Mouse (Mus musculus) c-Kit-positive CD71-negative TER-119-negative erythroid progenitor cells, embryonic 14.5 days (primary cell): ENCODE results near the gene Cers6.

Source experiments
- DNase-seq: peaks from one replicate; pipeline ENCODE4 v3.0.0-alpha.2; 2013; ENCODE audit warnings: low read depth

The Cers6 gene

DNA sequence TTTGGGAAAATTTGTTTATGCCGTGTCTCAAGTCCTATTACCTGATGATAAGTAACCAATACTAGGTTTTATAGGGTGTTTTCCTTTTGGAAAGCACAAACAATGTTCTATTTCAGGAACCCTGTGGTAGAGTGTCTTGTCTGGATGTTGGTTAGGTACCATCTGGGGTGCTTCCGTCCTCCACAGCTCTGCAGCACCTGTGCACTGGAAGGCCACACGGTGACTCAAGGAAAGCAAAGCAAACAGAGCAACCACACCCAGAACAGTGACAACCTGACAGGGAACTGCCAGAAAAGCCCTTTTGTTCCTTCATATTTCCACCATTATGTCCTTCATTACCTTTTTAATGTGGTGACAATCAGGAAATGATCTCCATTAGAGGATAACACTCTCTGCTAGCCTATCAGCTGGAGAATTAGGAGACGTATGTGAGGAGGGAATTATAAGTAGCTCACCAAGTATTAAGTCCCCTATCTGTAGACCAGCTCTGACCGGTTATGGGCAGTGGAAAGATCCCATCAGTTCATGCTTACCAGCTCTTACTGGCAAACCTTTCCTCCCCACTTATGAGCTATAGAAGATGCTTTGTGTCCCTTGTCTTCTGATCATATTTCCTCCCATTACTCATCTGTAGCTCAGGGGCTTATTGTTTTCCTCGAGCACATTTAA, 158.7 kb downstream of the Cers6 start:
- no peak for DNase-seq

DNA sequence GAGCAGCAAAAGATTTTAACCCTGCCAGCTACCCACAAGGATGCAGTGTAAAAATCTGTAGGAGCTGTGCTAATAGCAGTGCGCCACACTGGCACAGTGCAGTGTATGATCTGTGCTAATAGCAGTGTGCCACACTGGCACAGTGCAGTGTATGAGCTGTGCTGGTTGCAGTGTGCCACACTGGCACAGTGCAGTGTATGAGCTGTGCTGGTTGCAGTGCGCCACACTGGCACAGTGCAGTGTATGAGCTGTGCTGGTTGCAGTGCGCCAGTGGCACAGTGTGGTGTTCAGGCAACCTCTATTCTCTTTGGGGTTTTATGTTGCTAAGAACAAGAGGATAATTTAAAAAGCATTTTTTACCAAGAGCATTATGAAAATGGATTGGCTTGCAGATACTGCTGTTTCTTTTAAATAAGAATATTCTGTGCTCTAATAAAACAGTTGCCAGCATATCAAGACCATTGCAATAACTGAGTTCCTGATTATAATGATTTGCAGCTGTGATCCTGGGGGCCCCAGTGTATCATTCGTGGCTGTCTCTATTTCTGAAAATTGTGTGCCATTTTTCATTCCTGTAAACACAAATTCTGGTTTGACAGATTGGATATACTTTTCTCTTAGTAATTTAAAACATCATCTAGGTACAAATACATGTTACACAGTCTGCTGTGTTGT, 159.5 kb downstream of the Cers6 start:
- DNase-seq: no peak

DNA sequence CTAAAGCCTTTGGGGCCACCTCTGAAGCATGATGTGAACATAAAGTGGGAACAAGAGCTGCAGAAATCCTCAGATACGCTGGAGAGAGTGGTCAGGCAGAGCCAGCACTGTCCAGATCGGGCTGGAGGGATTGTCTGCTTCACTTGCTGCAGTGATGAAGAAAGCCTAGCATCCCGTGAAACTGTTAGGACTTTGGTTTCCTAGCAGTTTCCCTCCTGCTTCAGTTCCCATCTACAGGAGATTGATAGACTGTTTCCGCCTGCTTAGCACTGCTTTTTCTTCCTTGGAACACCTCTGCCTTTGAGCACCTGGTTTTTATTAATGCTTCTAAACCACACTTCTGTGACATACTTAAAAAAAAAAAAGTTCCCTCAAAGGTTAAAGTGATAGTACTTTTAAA, 160.3 kb downstream of the Cers6 start:
- no peak for DNase-seq

- no peak for DNase-seq
These were observed 163.6 kb downstream of the Cers6 start for GRCm38 (mm10) chr2:69024856-69025255.

GRCm38 (mm10) chr2:69032562-69032961, 171.3 kb downstream of the Cers6 start:
- DNase-seq: no peak

DNA sequence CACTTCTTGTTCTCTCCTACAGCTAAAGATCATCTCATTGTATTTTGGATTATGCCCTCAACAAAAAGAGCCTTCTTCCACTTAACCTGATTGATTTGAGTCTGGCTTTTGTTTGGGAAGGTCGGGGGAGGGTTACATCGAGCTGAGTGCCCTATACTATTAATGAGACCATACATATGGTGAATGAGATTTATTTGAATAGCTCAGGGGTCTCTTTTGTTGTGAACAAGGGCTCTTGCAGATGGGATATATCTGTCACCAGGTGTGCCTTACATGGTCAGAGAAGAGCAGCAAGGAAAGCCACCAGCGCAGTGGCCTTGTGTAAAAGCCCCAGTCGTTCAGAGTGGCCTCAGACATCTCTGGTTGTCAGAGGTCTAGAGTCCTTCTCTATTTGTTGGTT, 174.2 kb downstream of the Cers6 start:
- DNase-seq: no peak

- DNase-seq: no peak
These were observed 176.1 kb downstream of the Cers6 start for GRCm38 (mm10) chr2:69037362-69037761.

DNA sequence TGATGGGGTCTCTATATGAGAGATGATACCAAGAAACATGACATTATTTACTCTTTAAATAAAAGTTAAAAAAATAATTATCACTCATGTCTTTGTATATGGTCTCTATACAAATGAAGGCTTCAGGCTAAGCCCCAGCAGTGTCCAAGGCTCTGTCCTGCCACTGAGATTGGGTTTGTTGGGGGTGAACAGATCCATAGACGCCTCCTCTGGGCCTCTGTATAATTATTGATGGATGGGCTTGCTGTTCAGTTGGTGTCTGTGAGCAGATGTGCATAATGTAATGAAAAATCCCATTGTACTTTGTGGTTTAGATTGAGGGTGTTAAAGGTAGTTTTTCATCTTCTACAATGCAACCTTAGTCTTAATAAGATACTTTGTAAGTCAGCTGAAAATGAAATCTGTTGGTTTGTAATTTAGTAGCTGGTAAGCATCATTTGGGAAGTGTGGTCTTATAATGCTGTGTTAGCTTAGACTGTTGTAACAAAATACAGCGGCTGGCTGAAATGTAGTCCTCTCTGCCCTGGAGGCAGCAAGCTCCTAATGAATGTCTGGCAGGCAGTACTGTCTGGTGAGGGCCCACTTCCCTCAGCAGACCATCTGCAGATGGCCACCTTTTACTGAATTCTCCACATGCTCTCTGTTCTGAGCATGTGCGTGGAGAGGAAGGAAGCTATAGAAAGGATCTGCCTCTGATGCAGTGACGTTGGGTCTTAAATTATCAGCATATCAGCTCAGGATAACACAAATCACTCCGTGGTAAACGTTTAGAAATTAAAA, 181.3 kb downstream of the Cers6 start:
- no peak for DNase-seq

DNA sequence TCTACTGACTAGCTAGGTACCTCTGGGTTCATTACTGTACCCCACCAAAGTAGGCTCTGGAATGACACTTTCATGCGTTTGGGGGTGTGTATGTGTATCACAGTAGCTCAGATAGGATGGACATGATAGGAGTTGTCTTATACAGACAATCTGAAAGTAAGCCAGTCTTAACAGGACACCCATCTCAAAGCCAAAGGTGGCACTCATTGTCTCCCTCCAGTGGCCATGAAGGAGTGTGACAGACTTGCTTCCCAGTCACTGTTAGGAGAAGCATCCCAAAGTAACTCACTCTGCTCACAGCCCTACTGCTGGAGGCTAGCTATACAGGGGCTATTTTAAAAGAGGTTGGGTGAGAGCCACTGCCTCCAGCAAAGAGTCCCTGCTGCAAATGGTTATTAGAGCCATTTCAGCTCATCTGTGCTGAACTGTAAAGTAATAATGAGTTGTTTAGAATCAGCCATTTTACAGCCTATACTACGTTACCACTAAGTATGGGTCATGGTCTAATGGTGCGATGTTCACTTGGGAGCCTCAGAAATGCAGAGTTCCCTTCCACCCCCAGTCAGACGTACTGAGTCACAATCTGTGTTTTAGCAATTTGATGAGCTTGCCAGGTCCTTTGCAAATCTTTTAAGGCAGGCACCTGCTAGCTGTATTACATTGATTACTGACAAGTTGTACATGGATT, 182.3 kb downstream of the Cers6 start:
- DNase-seq: peak; percentile 51

- DNase-seq: no peak
These were observed 184.7 kb downstream of the Cers6 start for GRCm38 (mm10) chr2:69045926-69046325.

DNA sequence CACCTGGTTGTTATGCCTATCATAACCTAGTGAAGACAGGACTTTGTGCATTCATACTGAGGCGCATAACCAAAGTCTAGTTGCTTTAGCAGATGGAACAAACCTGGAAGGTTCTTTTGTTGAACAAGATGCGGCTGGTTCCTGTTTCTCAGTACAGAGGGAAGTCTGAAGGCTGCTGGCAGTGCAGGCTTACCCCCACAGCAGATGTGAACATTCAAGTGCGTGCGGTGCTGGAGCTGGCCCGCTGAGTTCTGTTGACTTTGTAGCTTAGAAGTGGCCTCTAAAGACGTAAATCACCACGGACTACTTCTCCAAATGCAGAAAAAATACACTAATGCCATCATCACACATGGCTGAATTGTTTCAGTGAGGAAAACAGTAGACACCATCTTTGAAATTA, 186.1 kb downstream of the Cers6 start:
- no peak for DNase-seq

- DNase-seq: no peak
These were observed 186.6 kb downstream of the Cers6 start for GRCm38 (mm10) chr2:69047805-69048204.

GRCm38 (mm10) chr2:69049179-69049578, 187.9 kb downstream of the Cers6 start:
- DNase-seq: no peak

GRCm38 (mm10) chr2:69050189-69050588, 188.9 kb downstream of the Cers6 start:
- DNase-seq: no peak

DNA sequence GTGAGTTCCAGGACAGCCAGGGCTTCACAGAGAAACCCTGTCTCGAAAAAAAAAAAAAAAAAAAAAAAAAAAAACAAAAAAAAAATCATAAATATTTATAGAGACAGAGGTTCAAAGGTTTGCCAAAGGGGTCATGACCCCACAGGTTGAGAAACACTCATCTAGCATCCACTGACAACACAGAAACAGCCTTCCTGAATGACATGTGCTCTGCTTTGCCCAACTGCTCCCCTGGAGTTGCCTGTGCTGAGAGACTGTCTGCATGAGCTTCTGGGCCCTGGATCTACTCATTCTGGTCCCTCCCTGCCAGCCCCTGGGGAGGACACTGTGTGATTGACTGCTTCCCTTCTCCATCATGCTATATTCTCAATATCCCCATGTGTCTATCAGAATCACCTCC, 190.4 kb downstream of the Cers6 start:
- DNase-seq: no peak

GRCm38 (mm10) chr2:69053210-69053858, 192.1 kb downstream of the Cers6 start:
- DNase-seq: no peak

DNA sequence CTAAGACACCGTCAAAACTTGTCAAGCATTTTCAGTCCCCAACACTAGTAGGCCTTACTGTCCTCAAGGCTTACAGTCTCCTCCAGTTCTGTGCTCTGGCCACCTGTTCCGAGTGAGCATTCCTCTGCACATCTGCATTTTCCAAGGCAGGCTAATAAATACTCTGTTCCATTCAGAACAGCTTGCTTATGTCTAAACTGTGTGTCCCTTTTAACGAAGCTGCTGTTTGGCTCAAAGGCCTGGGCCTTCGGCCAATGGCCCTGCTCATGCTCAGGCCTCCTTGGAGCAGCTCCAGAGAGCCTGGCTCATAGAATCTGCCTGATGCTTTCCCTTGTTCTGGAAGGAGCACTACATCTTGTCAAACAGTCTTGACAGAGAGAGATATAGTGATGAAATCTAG, 193.0 kb downstream of the Cers6 start:
- no peak for DNase-seq

- DNase-seq: no peak
These were observed 193.9 kb downstream of the Cers6 start for GRCm38 (mm10) chr2:69055174-69055573.

DNA sequence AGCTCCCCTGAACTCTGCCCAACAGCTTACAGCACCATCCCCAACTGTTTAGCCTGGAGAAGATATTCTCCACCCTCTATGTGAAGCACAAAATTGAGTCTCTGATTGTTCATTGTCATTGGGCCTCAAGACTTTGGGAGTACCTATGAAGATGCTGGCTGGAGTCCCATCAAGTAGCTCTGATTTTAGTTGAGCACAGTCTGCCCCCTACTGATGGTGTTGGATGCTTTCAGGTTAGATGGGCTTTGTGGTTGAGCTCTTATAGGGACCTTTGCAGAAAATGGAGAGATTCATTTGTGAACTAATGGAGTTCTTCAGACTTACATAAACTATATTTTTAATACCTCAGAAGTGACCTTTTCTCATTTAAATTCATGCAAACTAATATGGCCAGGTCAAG, 200.1 kb downstream of the Cers6 start:
- peak; percentile 24 for DNase-seq

- no peak for DNase-seq
These were observed 200.9 kb downstream of the Cers6 start for GRCm38 (mm10) chr2:69061910-69062689.

DNA sequence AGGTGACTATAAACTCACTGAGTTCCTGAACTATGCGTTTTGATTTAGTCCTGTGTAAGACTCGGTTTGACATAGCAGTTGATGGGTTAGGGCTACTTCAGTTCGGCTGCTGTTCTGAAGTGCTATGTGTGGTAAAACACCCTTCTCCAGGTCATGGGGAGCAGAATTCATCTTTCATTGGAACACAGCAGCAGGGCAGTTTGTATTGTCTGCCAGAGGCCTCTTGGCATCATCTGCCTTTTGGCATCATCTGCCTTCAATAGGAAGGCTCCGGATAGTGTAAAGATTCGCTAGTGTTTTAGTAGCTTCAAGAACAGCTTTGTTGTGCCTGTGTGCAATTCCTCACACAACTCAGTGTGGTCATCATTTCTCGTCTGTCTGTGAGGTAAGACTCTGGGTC, 203.5 kb downstream of the Cers6 start:
- no peak for DNase-seq
